18 mouse cellular contexts compared by ENCODE assay signal in genomic region chr9:101005866-101006265, GRCm38 (mm10). TPM values are rescaled to one million over a fixed set of nuclear protein-coding genes. Genes with fewer than 3 reads are reported as not detected.
DNase-seq lines count a peak whose midpoint lies in the region; ATAC-seq lines count a peak whose summit lies in the region.
"Had no signal": no experiment of that assay in that cellular context is flagged by ENCODE, and none has a peak within 500 bp of the region (broad histone marks: within the 10 kb centered on the region; RNA-seq: fewer than 3 reads in every experiment).

No protein-coding gene starts in this region.

- 0 out of 2 replicates have a peak, but pooled peaks cover 7% of the 10 kb centered on the region for H3K4me1 ChIP-seq in kidney, embryonic 15.5 days
- H3K4me1 ChIP-seq in intestine, embryonic 16.5 days (ENCODE audit: control insufficient read depth, insufficient read depth, low read length), result peaks cover 5% of the 10 kb centered on the region; the same call in 1 of the 2 replicates
- H3K4me1 ChIP-seq in stomach, embryonic 15.5 days, result no peaks in the 10 kb centered on the region
- no peaks in the 10 kb centered on the region for H3K4me1 ChIP-seq in forebrain, embryonic 15.5 days
- H3K4me1 ChIP-seq in hindbrain, embryonic 11.5 days (replicated peaks; ENCODE audit: control insufficient read depth, insufficient read depth, low read length), result no peaks in the 10 kb centered on the region
- H3K4me1 ChIP-seq: forebrain, embryonic 12.5 days; hindbrain, embryonic 15.5 days; midbrain, embryonic 12.5 days had no signal

- no peak overlapping the region for H3K27ac ChIP-seq in kidney, embryonic 15.5 days
- H3K27ac ChIP-seq in intestine, embryonic 16.5 days (ENCODE audit: low read length), result no peak overlapping the region
- peak overlapping the region; percentile 31; the same call in 1 of the 2 replicates for H3K27ac ChIP-seq in stomach, embryonic 15.5 days
- no peak overlapping the region for H3K27ac ChIP-seq in forebrain, embryonic 15.5 days (replicated peaks)
- no peak overlapping the region for H3K27ac ChIP-seq in hindbrain, embryonic 11.5 days (ENCODE audit: low read depth, low read length)
- H3K27ac ChIP-seq: forebrain, embryonic 12.5 days; hindbrain, embryonic 15.5 days; macrophage; midbrain, embryonic 12.5 days; neural tube, embryonic 13.5 days had no signal

- DNase-seq in kidney, adult 9 months, result peak; percentile 34
- DNase-seq in kidney, postnatal 36 days, result peak; percentile 44 to 51
- no peak for DNase-seq in hindbrain, embryonic 11.5 days (ENCODE audit: low spot score)
- DNase-seq: cerebellum, adult 8-10 months; heart, postnatal 14 days; liver; right cerebral cortex, postnatal 25 days; thymus, postnatal 4 days had no signal

- H3K36me3 ChIP-seq in kidney, embryonic 15.5 days, result peaks cover 30% of the 10 kb centered on the region
- no peaks in the 10 kb centered on the region for H3K36me3 ChIP-seq in intestine, embryonic 16.5 days (ENCODE audit: control insufficient read depth, insufficient read depth, low read length)
- H3K36me3 ChIP-seq in stomach, embryonic 15.5 days, result peaks cover 8% of the 10 kb centered on the region
- peaks cover 4% of the 10 kb centered on the region; the same call in 1 of the 2 replicates for H3K36me3 ChIP-seq in forebrain, embryonic 15.5 days
- no peaks in the 10 kb centered on the region for H3K36me3 ChIP-seq in hindbrain, embryonic 11.5 days (ENCODE audit: control insufficient read depth, insufficient read depth, low read length)
- H3K36me3 ChIP-seq: hindbrain, embryonic 15.5 days; midbrain, embryonic 12.5 days had no signal

- H3K9ac ChIP-seq in kidney, embryonic 15.5 days, result no peak overlapping the region
- no peak overlapping the region for H3K9ac ChIP-seq in intestine, embryonic 16.5 days (ENCODE audit: low read depth, low read length)
- no peak overlapping the region for H3K9ac ChIP-seq in stomach, embryonic 15.5 days
- H3K9ac ChIP-seq in forebrain, embryonic 15.5 days (replicated peaks), result no peak overlapping the region
- H3K9ac ChIP-seq in hindbrain, embryonic 11.5 days (ENCODE audit: low read depth, low read length), result no peak overlapping the region
- H3K9ac ChIP-seq: forebrain, embryonic 12.5 days; hindbrain, embryonic 15.5 days; midbrain, embryonic 12.5 days; neural tube, embryonic 13.5 days had no signal

- WGBS in kidney, embryonic 15.5 days, result 52% methylated on average over 4 of the region's 4 CpGs
- WGBS in intestine, embryonic 16.5 days, result 32% methylated on average over 4 of the region's 4 CpGs
- 55% methylated on average over 4 of the region's 4 CpGs for WGBS in stomach, embryonic 15.5 days
- WGBS in forebrain, embryonic 15.5 days, result 87% methylated on average over 4 of the region's 4 CpGs
- WGBS in hindbrain, embryonic 11.5 days, result 76% methylated on average over 4 of the region's 4 CpGs

- H3K4me3 ChIP-seq in kidney, embryonic 15.5 days (replicated peaks), result no peak overlapping the region
- H3K4me3 ChIP-seq in intestine, embryonic 16.5 days (ENCODE audit: low read length), result no peak overlapping the region
- H3K4me3 ChIP-seq in stomach, embryonic 15.5 days (replicated peaks), result no peak overlapping the region
- H3K4me3 ChIP-seq in forebrain, embryonic 15.5 days, result no peak overlapping the region
- H3K4me3 ChIP-seq in hindbrain, embryonic 11.5 days (ENCODE audit: low read depth, low read length), result no peak overlapping the region
- H3K4me3 ChIP-seq: forebrain, embryonic 12.5 days; hindbrain, embryonic 15.5 days; midbrain, embryonic 12.5 days; neural tube, embryonic 13.5 days had no signal

- no peaks in the 10 kb centered on the region; the same call in 1 of the 2 replicates for H3K9me3 ChIP-seq in kidney, embryonic 15.5 days (replicated peaks)
- no peaks in the 10 kb centered on the region for H3K9me3 ChIP-seq in intestine, embryonic 16.5 days (ENCODE audit: control insufficient read depth, low read length)
- H3K9me3 ChIP-seq in stomach, embryonic 15.5 days, result no peaks in the 10 kb centered on the region
- H3K9me3 ChIP-seq in forebrain, embryonic 15.5 days, result no peaks in the 10 kb centered on the region
- no peaks in the 10 kb centered on the region for H3K9me3 ChIP-seq in hindbrain, embryonic 11.5 days (ENCODE audit: control insufficient read depth, low read length)
- H3K9me3 ChIP-seq: forebrain, embryonic 12.5 days; hindbrain, embryonic 15.5 days had no signal

- ATAC-seq in kidney, embryonic 15.5 days (replicated peaks; ENCODE audit: low FRiP score), result no peak
- peak; percentile 58; the same call in 1 of the 2 replicates for ATAC-seq in intestine, embryonic 16.5 days
- no peak for ATAC-seq in stomach, embryonic 15.5 days (ENCODE audit: insufficient read depth, low FRiP score, low read depth)
- no peak for ATAC-seq in forebrain, embryonic 15.5 days (replicated peaks)
- ATAC-seq in hindbrain, embryonic 11.5 days (ENCODE audit: low FRiP score), result no peak

- H3K4me2 ChIP-seq in kidney, embryonic 15.5 days, result no peak overlapping the region
- no peak overlapping the region for H3K4me2 ChIP-seq in intestine, embryonic 16.5 days (ENCODE audit: low read depth, low read length)
- no peak overlapping the region; the same call in 1 of the 2 replicates for H3K4me2 ChIP-seq in stomach, embryonic 15.5 days
- no peak overlapping the region for H3K4me2 ChIP-seq in forebrain, embryonic 15.5 days (replicated peaks)
- no peak overlapping the region for H3K4me2 ChIP-seq in hindbrain, embryonic 11.5 days (replicated peaks; ENCODE audit: low read depth, low read length)
- H3K4me2 ChIP-seq: forebrain, embryonic 12.5 days; heart, embryonic 11.5 days; hindbrain, embryonic 15.5 days; midbrain, embryonic 12.5 days; neural tube, embryonic 13.5 days had no signal

- H3K27me3 ChIP-seq in kidney, embryonic 15.5 days, result no peaks in the 10 kb centered on the region
- H3K27me3 ChIP-seq in intestine, embryonic 16.5 days (replicated peaks; ENCODE audit: control insufficient read depth, insufficient read depth, low read length), result no peaks in the 10 kb centered on the region
- no peaks in the 10 kb centered on the region for H3K27me3 ChIP-seq in stomach, embryonic 15.5 days (replicated peaks)
- no peaks in the 10 kb centered on the region for H3K27me3 ChIP-seq in forebrain, embryonic 15.5 days
- H3K27me3 ChIP-seq in hindbrain, embryonic 11.5 days (ENCODE audit: control insufficient read depth, insufficient read depth, low read length), result no peaks in the 10 kb centered on the region
- H3K27me3 ChIP-seq: forebrain, embryonic 12.5 days; hindbrain, embryonic 15.5 days; midbrain, embryonic 12.5 days; neural tube, embryonic 13.5 days had no signal

RNA-seq across cellular contexts. Expression of gene Pccb, which starts 28.8 kb away (rescaled TPM):
- 24.5 and 26.4 TPM in 2 replicates for polyA plus RNA-seq in kidney, embryonic 15.5 days (2015; fragmentation: Nextera tagmentation; extraction: Ambion mirVana)
- 29.8 and 30.9 TPM in 2 replicates for polyA plus RNA-seq in intestine, embryonic 16.5 days (2015; fragmentation: Nextera tagmentation; extraction: Ambion mirVana)
- 24.6 and 26.3 TPM in 2 replicates for polyA plus RNA-seq in stomach, embryonic 15.5 days (2015; fragmentation: Nextera tagmentation; extraction: Ambion mirVana)
- 21.7 and 22.7 TPM in 2 replicates for polyA plus RNA-seq in forebrain, embryonic 15.5 days (2015; fragmentation: Nextera tagmentation; extraction: Ambion mirVana)
- 14.3 and 18.0 TPM in 2 replicates for polyA plus RNA-seq in hindbrain, embryonic 11.5 days (2014; fragmentation: Nextera tagmentation; extraction: Ambion mirVana)
